Mouse (Mus musculus) R1 (cell line): ENCODE measurements at regions not wholly inside any gene's neighbourhood (a gene's known extent, or its start where the extent isn't known, plus 50 kb on each side); places are given as distances from the start of the nearest gene placed in this dataset.

Source experiments
- DNase-seq: peaks from one replicate; pipeline ENCODE4 v3.0.0-alpha.2; 2018; ENCODE audit warnings: low read depth, low spot score

- no peak for DNase-seq
These were observed 135.6 kb upstream of the Dock1 start for GRCm38 (mm10) chr7:134534821-134535220.

DNA sequence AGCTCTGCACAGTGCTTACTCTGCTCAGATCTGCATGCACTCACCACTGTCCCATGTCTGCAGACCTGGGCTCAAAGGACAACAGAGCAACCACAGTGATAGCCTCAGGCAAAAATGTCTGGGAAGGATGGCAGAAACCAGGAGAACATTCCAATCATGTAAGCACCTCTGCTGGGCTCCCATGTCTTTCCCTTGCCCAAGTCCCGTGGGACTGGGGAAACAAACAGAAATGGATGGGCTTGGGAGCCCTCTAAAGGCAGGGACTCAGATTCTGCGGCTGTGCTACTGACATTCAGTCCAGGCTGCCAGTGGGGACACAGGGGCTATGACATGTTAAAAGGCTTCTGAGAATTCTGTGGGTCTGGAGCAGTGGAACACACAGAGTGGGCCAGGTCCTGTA is 128.8 kb upstream of the Dock1 start:
- no peak for DNase-seq

DNA sequence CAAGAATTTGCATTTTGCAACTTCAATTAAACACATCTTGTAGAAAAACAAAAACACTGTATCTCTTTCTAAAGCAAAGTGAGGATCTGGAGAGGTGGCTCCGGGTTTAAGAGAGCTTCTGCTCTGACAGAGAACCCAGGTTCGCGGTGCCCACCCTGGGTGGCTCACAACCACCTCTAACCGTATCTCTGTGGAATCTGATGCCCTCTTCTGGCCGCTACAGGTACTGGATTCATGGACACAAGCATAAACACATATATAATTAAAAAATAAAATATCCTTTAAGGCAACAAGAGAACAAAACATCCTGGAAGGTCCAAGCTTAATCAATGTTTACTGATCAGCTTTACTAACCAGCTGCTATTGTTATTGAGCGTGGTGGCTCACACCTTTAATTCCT is 124.3 kb upstream of the Dock1 start:
- DNase-seq: peak; percentile 31

DNA sequence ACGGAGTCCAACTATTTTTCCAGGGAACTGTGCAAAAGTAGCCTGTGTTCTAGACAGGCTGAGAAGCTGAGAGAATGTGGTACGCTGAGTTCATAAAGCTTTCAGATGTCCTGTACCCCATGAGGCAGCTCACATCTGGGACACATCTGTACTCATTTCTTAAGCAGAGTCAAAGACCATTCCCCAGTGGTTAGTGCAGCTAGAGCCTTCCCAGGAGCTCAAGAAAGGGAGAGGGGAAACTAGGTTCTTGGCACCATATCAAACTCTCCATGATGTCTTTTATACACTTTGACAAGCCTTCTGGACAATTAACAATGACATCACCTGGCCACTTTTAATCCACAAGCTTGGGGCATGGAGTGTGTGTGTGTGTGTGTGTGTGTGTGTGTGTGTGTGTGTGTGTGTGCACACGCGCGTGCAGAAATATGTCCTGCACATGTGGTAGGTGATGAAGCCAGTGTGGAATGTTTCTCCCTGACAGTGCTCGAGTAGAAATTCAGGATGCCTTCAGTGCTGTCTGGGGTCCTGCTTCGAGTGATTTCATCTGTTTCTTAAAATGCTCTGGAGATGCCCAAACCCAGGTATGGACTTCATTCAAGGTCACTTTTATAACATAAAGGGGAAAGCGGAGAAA is 121.1 kb upstream of the Dock1 start:
- no peak for DNase-seq

- DNase-seq: no peak
These were observed 120.1 kb upstream of the Dock1 start for GRCm38 (mm10) chr7:134550221-134550809.

- no peak for DNase-seq
These were observed 118.4 kb upstream of the Dock1 start for GRCm38 (mm10) chr7:134552051-134552451.

- DNase-seq: no peak
These were observed 114.4 kb upstream of the Dock1 start for GRCm38 (mm10) chr7:134556061-134556460.

GRCm38 (mm10) chr7:134566322-134566721 is 104.1 kb upstream of the Dock1 start:
- peak; percentile 65 for DNase-seq

DNA sequence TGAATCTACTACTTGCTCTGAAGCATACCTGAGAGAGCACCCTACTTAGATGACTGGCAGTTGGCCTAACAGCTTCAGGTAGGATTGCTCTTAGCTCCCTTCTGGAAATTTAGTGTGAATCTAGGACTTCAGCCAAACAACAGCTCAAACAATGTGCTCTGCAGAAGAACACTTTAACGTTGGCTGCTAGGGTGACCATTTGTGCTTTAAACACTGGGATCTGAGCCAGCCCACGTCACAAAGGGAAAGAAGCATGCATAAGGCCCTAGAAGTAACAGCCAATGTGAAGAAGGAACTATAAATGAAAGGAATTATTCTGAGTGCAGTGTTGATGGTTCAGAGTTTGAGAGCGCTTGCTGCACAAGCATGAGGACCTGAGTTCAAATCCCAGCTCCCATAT is 101.2 kb upstream of the Dock1 start:
- no peak for DNase-seq

- DNase-seq: no peak
These were observed 100.2 kb upstream of the Dock1 start for GRCm38 (mm10) chr7:134570176-134570810.

- no peak for DNase-seq
These were observed 88.7 kb upstream of the Dock1 start for GRCm38 (mm10) chr7:134581746-134582145.

DNA sequence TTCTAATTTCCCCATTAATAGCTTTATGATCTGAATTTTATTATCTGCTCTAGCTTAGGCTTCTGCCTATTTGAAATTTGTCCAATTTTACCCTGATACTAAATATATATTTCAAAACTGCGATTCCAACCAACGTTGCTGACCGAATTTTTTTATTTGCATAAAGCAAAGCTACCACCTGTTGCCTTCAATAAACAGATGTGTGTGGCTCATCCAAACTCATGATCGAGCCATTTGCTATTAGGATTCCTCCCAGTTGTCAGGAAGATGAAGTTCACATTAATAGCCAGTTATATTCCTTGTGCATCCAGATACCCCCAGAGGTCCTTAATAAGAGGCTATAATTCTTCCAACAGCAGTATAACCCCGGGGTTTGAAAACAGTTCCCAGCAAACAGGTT is 85.0 kb upstream of the Dock1 start:
- DNase-seq: no peak

GRCm38 (mm10) chr7:134586990-134587389 is 83.5 kb upstream of the Dock1 start:
- DNase-seq: no peak

- DNase-seq: no peak
These were observed 62.6 kb upstream of the Dock1 start for GRCm38 (mm10) chr7:134607886-134608285.

DNA sequence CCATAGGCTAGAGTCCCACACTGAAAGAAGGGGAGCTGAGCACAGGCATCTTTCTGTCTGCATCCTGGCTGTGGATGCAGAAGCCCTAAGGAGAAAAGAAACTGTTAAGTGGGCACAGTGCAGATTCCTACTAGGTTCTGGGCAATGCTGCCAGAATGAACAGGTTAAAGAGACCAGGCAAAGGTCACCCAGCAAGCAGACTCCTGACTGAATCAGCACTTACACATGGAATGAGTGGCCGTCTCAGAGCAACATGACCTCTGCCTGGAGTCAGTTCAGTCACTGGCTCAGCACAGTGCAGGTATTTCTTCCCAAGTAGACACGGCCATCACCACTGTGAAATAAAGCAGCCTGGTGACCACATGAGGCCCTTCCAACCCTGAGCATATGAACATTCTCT is 60.3 kb upstream of the Dock1 start:
- no peak for DNase-seq

DNA sequence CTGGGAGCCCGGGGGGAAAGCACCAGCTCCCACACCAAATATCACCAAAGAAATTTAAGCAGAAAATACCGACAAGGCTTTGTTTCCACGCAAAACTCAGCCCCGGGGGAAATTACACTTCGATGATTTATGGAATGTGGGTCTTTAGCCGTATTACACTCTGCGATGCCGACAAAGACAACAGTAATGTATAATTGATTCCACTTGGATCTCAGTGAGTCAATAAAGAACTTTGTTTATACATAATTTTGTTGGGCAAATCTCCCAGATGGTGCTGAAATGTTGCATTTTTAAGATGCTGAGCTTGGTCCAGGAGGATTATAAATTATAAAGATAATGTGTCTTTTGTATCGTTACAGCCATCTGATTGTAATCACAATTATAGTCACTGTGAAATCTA is 59.1 kb upstream of the Dock1 start:
- DNase-seq: no peak

DNA sequence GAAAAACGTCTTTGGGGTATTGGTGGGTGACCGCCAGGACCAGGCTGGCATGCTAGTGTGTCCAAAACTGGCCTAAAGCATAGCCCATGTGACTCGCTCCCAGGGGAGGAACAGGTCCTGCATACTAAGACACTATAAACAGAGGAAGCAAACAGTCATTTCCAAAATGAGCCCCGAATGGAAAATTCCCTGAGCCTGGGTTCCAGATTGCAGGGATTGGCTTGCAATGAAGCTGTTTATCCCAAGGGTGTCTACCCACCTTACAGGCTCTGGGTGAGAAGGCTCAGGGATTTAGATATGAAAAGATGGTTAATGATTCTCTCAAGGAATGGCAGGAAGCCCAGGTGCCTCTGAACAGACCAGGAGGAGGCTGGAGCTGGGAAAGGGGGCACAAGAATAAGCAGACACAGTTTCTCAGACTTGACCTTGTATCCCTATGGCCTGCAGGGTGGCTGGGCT is 58.2 kb upstream of the Dock1 start:
- no peak for DNase-seq

GRCm38 (mm10) chr7:134619220-134619975 is 51.1 kb upstream of the Dock1 start:
- no peak for DNase-seq

DNA sequence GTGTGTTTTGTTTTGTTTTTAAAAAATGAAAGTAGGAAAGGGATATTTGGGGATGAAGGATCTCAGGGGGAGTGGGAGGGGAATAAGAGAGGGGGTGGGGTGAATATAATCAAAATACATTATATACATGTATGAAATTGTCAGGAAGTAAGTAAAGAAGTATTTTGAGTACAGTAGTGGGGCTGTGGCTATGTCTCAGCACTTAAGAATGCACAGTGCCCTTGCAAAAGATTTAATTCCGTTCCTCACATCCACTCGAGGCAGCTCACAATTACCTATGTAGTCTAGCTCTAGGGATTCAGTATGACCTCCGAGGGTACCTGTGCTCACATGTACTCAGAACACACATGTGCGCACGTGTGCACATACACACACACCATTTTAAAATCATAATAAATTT is 50.4 kb upstream of the Dock1 start:
- no peak for DNase-seq
